Mouse (Mus musculus): Measurements from ENCODE around the gene Gm44973. TPM values are rescaled to one million over a fixed set of nuclear protein-coding genes. Genes with fewer than 3 reads are reported as not detected.

Gm44973 gene
- polyA plus RNA-seq, 1 experiment from 2014 or later, result 0.36 TPM

DNA sequence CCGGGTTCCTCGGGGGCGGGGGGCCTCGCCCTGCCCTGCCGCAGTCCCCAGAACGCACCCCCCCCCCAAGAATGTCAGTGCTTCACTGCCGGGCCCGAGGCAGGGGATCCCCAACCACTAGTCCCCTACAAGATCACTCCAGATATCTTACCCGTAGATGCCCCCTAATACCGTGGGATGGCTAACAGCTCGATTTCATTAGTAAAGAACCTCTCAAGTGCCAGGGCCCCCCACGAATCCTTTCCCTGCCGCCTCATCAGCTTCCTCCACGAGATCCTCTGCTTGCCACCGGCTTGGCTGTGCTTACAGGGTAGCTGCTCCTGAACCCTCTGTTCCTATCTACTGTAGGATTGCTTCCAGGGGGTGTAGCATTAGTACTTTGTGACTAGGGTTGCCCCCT lies 5.4 kb downstream of the Gm44973 start:
- Histone ChIP-seq H3K4me1 (ENCODE audit: control insufficient read depth, insufficient read depth, low read length) (peaks cover 7% of the 10 kb centered on the region), H3K36me3 (ENCODE audit: control insufficient read depth, insufficient read depth, low read length) (peaks cover 7% of the 10 kb centered on the region), H3K4me3 (ENCODE audit: low read depth, low read length) (peak overlapping the region; percentile 82), H3K9ac (ENCODE audit: low read length) (peak overlapping the region; percentile 83), H3K27ac (ENCODE audit: low read depth, low read length) (peak overlapping the region; percentile 83), H3K27me3 (ENCODE audit: control insufficient read depth, insufficient read depth, low read length) (no peaks in the 10 kb centered on the region), H3K9me3 (ENCODE audit: control insufficient read depth, low read length) (no peaks in the 10 kb centered on the region), H3K4me2 (ENCODE audit: low read depth) (peak overlapping the region; percentile 81)
- ATAC-seq (ENCODE audit: insufficient read depth, low FRiP score, low TSS enrichment) (peak; percentile 1; the same call in 1 of the 2 replicates), DNase-seq (ENCODE audit: low spot score) (no peak)
- under 1% methylated on average over 12 of the region's 15 CpGs for WGBS

DNA sequence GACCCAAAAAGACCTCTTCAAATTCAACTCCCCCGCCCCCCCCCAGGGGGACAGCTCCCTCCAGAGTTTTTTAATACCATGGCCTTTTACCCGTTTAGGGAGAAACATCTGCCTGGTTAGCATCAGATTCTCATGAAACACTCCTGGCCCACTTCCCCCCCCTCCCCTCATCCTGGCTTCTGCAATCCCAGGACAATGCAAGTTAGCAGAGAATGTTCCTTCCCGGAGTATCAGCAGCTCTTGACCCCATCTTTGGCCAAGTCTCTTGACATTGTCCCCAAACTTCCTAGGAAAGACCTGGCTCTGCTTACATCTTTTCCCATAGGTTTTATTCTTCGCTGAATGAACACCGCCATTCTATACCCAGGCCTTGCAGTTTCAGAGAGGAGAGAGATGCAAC lies 5.9 kb downstream of the Gm44973 start:
- Histone ChIP-seq H3K9ac (ENCODE audit: low read length) (peak overlapping the region; percentile 83), H3K27me3 (ENCODE audit: control insufficient read depth, insufficient read depth, low read length) (no peaks in the 10 kb centered on the region), H3K36me3 (ENCODE audit: control insufficient read depth, insufficient read depth, low read length) (peaks cover 7% of the 10 kb centered on the region), H3K9me3 (ENCODE audit: control insufficient read depth, low read length) (no peaks in the 10 kb centered on the region), H3K4me2 (ENCODE audit: low read depth) (peak overlapping the region; percentile 81), H3K4me3 (ENCODE audit: low read depth, low read length) (peak overlapping the region; percentile 82), H3K4me1 (ENCODE audit: control insufficient read depth, insufficient read depth, low read length) (peaks cover 3% of the 10 kb centered on the region), H3K27ac (ENCODE audit: low read depth, low read length) (peak overlapping the region; percentile 83; the same call in 1 of the 2 replicates)
- WGBS, result 57% methylated on average over 5 of the region's 5 CpGs
- DNase-seq (ENCODE audit: low spot score) (no peak), ATAC-seq (ENCODE audit: insufficient read depth, low FRiP score, low TSS enrichment) (no peak)

DNA sequence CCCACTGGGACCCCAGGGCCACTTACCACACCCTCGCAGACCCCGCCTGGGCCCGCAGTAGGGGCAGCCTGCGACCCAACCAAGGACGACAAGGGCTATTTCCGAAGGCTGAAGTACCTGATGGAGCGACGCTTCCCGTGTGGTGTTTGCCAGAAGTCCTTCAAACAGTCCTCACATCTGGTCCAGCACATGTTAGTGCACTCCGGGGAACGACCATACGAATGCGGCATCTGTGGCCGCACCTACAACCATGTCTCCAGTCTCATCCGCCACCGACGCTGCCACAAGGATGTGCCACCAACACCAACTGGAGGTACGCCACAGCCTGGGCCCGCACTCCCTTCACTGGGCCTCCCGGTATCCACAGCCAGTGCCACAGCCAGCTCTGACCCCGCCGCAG lies 14.2 kb downstream of the Gm44973 start:
- ATAC-seq (ENCODE audit: insufficient read depth, low FRiP score, low TSS enrichment) (no peak), DNase-seq (ENCODE audit: low spot score) (no peak)
- H3K4me3 ChIP-seq (ENCODE audit: low read depth, low read length), result no peak overlapping the region
- peaks cover 23% of the 10 kb centered on the region for H3K9me3 ChIP-seq (ENCODE audit: control insufficient read depth, low read length)
- no peaks in the 10 kb centered on the region for H3K4me1 ChIP-seq (ENCODE audit: control insufficient read depth, insufficient read depth, low read length)
- H3K27me3 ChIP-seq (ENCODE audit: control insufficient read depth, insufficient read depth, low read length), result 0 out of 2 replicates have a peak, but pooled peaks cover 2% of the 10 kb centered on the region
- 95% methylated on average over 22 of the region's 22 CpGs for WGBS
- no peak overlapping the region for H3K27ac ChIP-seq (ENCODE audit: low read depth, low read length)
- H3K9ac ChIP-seq (ENCODE audit: low read length), result no peak overlapping the region
- H3K36me3 ChIP-seq (ENCODE audit: control insufficient read depth, insufficient read depth, low read length), result peaks cover 56% of the 10 kb centered on the region
- no peak overlapping the region for H3K4me2 ChIP-seq (ENCODE audit: low read depth)

DNA sequence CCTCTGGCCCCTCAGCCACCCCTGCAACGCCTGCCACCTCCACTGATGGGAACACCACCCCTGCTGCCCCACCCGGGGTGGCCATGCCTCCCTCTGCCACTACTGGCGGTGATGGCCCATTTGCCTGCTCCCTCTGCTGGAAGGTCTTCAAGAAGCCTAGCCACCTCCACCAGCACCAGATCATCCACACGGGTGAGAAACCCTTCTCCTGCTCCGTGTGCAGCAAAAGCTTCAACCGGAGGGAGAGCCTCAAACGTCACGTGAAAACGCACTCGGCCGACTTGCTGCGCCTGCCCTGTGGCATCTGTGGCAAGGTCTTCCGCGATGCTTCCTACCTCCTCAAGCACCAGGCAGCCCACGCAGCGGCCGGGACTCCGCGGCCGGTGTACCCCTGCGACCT lies 14.7 kb downstream of the Gm44973 start:
- peaks cover 23% of the 10 kb centered on the region for H3K9me3 ChIP-seq (ENCODE audit: control insufficient read depth, low read length)
- no peak overlapping the region for H3K4me2 ChIP-seq (ENCODE audit: low read depth)
- no peaks in the 10 kb centered on the region for H3K4me1 ChIP-seq (ENCODE audit: control insufficient read depth, insufficient read depth, low read length)
- peaks cover 55% of the 10 kb centered on the region for H3K36me3 ChIP-seq (ENCODE audit: control insufficient read depth, insufficient read depth, low read length)
- H3K9ac ChIP-seq (ENCODE audit: low read length), result no peak overlapping the region
- H3K27me3 ChIP-seq (ENCODE audit: control insufficient read depth, insufficient read depth, low read length), result 0 out of 2 replicates have a peak, but pooled peaks cover 2% of the 10 kb centered on the region
- no peak for ATAC-seq (ENCODE audit: insufficient read depth, low FRiP score, low TSS enrichment)
- H3K4me3 ChIP-seq (ENCODE audit: low read depth, low read length), result no peak overlapping the region
- WGBS, result 91% methylated on average over 21 of the region's 21 CpGs
- DNase-seq (ENCODE audit: low spot score), result no peak
- H3K27ac ChIP-seq (ENCODE audit: low read depth, low read length), result no peak overlapping the region

DNA sequence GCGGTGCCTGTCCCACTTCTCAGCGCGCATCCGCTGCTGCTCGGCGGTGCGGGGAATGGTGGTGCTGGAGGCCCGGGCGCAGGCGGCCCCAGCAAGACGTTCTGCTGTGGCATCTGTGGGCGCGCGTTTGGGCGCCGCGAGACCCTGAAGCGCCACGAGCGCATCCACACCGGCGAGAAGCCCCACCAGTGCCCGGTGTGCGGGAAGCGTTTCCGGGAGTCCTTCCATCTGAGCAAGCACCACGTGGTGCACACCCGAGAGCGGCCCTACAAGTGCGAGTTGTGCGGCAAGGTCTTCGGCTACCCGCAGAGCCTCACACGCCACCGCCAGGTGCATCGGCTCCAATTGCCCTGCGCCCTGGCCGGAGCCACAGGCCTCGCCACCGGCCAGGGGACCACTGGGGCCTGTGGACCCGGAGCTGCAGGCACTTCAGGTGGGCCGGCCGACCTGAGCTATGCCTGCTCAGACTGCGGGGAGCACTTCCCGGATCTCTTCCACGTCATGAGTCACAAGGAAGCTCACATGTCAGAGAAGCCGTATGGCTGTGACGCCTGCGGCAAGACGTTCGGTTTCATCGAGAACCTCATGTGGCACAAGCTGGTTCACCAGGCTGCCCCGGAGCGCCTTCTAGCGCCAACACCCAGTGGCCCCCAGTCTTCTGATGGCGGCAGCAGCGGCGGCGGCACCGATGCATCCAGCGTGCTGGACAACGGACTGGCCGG lies 15.4 kb downstream of the Gm44973 start:
- DNase-seq (ENCODE audit: low spot score) (no peak), ATAC-seq (ENCODE audit: insufficient read depth, low FRiP score, low TSS enrichment) (no peak)
- WGBS, result 75% methylated on average over 62 of the region's 63 CpGs
- H3K36me3 ChIP-seq (ENCODE audit: control insufficient read depth, insufficient read depth, low read length), result peaks cover 57% of the 10 kb centered on the region
- no peak overlapping the region for H3K4me2 ChIP-seq (ENCODE audit: low read depth)
- peaks cover 23% of the 10 kb centered on the region for H3K9me3 ChIP-seq (ENCODE audit: control insufficient read depth, low read length)
- H3K9ac ChIP-seq (ENCODE audit: low read length), result no peak overlapping the region
- no peak overlapping the region for H3K4me3 ChIP-seq (ENCODE audit: low read depth, low read length)
- H3K27me3 ChIP-seq (ENCODE audit: control insufficient read depth, insufficient read depth, low read length), result 0 out of 2 replicates have a peak, but pooled peaks cover 2% of the 10 kb centered on the region
- no peaks in the 10 kb centered on the region for H3K4me1 ChIP-seq (ENCODE audit: control insufficient read depth, insufficient read depth, low read length)
- no peak overlapping the region for H3K27ac ChIP-seq (ENCODE audit: low read depth, low read length)

DNA sequence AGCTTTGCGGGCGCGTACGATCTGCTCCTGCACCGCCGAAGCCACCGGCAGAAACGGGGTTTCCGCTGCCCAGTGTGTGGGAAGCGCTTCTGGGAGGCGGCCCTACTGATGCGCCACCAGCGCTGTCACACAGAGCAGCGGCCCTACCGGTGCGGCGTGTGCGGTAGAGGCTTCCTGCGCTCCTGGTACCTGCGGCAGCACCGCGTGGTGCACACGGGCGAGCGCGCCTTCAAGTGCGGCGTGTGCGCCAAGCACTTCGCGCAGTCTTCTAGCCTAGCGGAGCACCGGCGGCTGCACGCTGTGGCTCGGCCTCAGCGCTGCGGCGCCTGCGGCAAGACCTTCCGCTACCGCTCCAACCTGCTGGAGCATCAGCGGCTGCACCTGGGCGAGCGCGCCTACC lies 16.2 kb downstream of the Gm44973 start:
- H3K4me2 ChIP-seq (ENCODE audit: low read depth), result no peak overlapping the region
- H3K4me3 ChIP-seq (ENCODE audit: low read depth, low read length), result no peak overlapping the region
- DNase-seq (ENCODE audit: low spot score) (no peak), ATAC-seq (ENCODE audit: insufficient read depth, low FRiP score, low TSS enrichment) (no peak)
- H3K9me3 ChIP-seq (ENCODE audit: control insufficient read depth, low read length), result peaks cover 23% of the 10 kb centered on the region
- 72% methylated on average over 46 of the region's 46 CpGs for WGBS
- peaks cover 60% of the 10 kb centered on the region for H3K36me3 ChIP-seq (ENCODE audit: control insufficient read depth, insufficient read depth, low read length)
- H3K9ac ChIP-seq (ENCODE audit: low read length), result no peak overlapping the region
- no peaks in the 10 kb centered on the region for H3K4me1 ChIP-seq (ENCODE audit: control insufficient read depth, insufficient read depth, low read length)
- H3K27me3 ChIP-seq (ENCODE audit: control insufficient read depth, insufficient read depth, low read length), result 0 out of 2 replicates have a peak, but pooled peaks cover 2% of the 10 kb centered on the region
- no peak overlapping the region for H3K27ac ChIP-seq (ENCODE audit: low read depth, low read length)

DNA sequence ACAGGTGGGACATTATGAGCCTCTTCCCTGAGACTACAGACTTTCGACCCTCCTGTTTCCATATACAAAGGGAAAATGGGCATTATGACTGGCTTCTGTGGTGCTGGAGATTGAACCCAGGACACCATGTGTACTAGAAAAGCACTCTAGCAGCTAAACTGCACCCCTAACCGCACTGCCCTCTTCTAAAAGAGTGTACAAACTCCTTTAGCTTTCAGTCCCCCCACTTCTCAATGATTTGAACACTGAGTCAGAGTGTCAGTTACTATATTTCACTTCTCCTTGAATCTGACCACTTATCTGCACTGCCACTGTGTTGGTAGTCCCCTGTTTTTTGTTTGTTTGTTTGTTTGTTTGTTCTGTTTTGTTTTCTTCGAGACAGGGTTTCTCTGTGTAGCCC lies 18.5 kb downstream of the Gm44973 start, which contains the start of gene 4632433K11Rik:
TSS of gene 4632433K11Rik (plus strand) at position 301 of the 400 bp plus-strand sequence.
- Histone ChIP-seq H3K9ac (ENCODE audit: low read length) (no peak within 1 kb of the TSS), H3K4me3 (ENCODE audit: low read depth, low read length) (no peak within 1 kb of the TSS), H3K36me3 (ENCODE audit: control insufficient read depth, insufficient read depth, low read length) (peaks cover 50% of the 10 kb centered on the region), H3K27me3 (ENCODE audit: control insufficient read depth, insufficient read depth, low read length) (0 out of 2 replicates have a peak, but pooled peaks cover 2% of the 10 kb centered on the region), H3K9me3 (ENCODE audit: control insufficient read depth, low read length) (peaks cover 23% of the 10 kb centered on the region), H3K27ac (ENCODE audit: low read depth, low read length) (no peak within 1 kb of the TSS), H3K4me2 (ENCODE audit: low read depth) (no peak within 1 kb of the TSS), H3K4me1 (ENCODE audit: control insufficient read depth, insufficient read depth, low read length) (no peaks in the 10 kb centered on the region)
- 88% methylated on average over 3 of the region's 3 CpGs for WGBS
- no peak for DNase-seq (ENCODE audit: low spot score)
- no peak for ATAC-seq (ENCODE audit: insufficient read depth, low FRiP score, low TSS enrichment)

DNA sequence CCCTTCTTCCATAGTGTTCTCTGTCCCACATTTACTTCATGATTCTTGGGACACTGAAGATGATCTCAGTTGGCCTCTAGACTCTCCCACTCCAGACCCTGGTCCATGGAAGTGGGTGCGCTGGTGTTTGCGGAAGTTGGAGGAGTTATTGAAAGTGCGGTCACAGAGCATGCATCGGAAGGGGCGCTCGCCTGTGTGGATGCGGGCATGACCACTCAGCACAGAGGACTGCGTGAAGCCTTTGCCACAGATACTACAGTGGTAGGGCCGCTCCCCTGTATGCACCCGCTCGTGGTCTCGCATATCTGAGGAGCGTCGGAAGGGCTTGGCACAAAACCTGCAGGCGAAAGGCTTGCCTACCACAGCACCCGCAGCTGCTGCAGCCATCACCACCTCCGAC lies 20.3 kb downstream of the Gm44973 start:
- no peaks in the 10 kb centered on the region for H3K27me3 ChIP-seq (ENCODE audit: control insufficient read depth, insufficient read depth, low read length)
- peaks cover 32% of the 10 kb centered on the region for H3K36me3 ChIP-seq (ENCODE audit: control insufficient read depth, insufficient read depth, low read length)
- H3K4me2 ChIP-seq (ENCODE audit: low read depth), result no peak overlapping the region
- H3K4me3 ChIP-seq (ENCODE audit: low read depth, low read length), result no peak overlapping the region
- ATAC-seq (ENCODE audit: insufficient read depth, low FRiP score, low TSS enrichment), result no peak
- no peak overlapping the region for H3K27ac ChIP-seq (ENCODE audit: low read depth, low read length)
- no peaks in the 10 kb centered on the region for H3K4me1 ChIP-seq (ENCODE audit: control insufficient read depth, insufficient read depth, low read length)
- no peak for DNase-seq (ENCODE audit: low spot score)
- WGBS, result 97% methylated on average over 17 of the region's 17 CpGs
- H3K9me3 ChIP-seq (ENCODE audit: control insufficient read depth, low read length), result peaks cover 10% of the 10 kb centered on the region
- no peak overlapping the region for H3K9ac ChIP-seq (ENCODE audit: low read length)

DNA sequence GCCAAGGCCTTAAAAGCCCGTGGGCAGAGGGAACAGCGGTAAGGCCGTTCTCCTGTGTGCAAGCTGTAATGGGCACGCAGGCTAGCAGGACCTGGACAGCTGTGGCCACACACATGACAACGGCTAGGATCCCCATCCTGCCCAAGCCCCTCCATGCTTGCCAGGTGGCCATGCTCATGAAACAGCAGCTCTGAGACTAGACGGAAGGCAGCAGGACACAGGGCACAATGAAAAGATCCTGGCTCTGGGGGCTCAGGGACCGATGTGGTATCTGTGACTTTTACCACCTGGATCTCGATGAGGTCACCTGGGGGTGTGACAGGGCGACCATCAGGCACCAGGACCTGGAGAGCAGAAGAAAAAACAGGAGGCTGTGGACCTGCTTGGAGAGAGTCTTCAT lies 20.8 kb downstream of the Gm44973 start:
- H3K4me1 ChIP-seq (ENCODE audit: control insufficient read depth, insufficient read depth, low read length), result no peaks in the 10 kb centered on the region
- no peak overlapping the region for H3K9ac ChIP-seq (ENCODE audit: low read length)
- H3K27me3 ChIP-seq (ENCODE audit: control insufficient read depth, insufficient read depth, low read length), result no peaks in the 10 kb centered on the region
- no peak for ATAC-seq (ENCODE audit: insufficient read depth, low FRiP score, low TSS enrichment)
- 97% methylated on average over 9 of the region's 9 CpGs for WGBS
- peaks cover 5% of the 10 kb centered on the region for H3K9me3 ChIP-seq (ENCODE audit: control insufficient read depth, low read length)
- H3K4me2 ChIP-seq (ENCODE audit: low read depth), result no peak overlapping the region
- H3K4me3 ChIP-seq (ENCODE audit: low read depth, low read length), result no peak overlapping the region
- no peak overlapping the region for H3K27ac ChIP-seq (ENCODE audit: low read depth, low read length)
- H3K36me3 ChIP-seq (ENCODE audit: control insufficient read depth, insufficient read depth, low read length), result peaks cover 27% of the 10 kb centered on the region
- DNase-seq (ENCODE audit: low spot score), result no peak

Measured in neural tube, embryonic 11.5 days (tissue).